Mouse (Mus musculus): Measurements from ENCODE around the gene Tlx1. TPM values are rescaled to one million over a fixed set of nuclear protein-coding genes. Genes with fewer than 3 reads are reported as not detected.

Gene Tlx1
- polyA plus RNA-seq, 1 experiment from 2014 or later = not detected

GRCm38 (mm10) chr19:45158896-45159295 lies 8.4 kb downstream of the Tlx1 start:
- ATAC-seq (ENCODE audit: low FRiP score, low TSS enrichment) (no peak), DNase-seq (ENCODE audit: low spot score) (no peak)
- Histone ChIP-seq H3K4me3 (ENCODE audit: low read depth, low read length) (no peak overlapping the region), H3K4me1 (replicated peaks; ENCODE audit: control insufficient read depth, insufficient read depth) (no peaks in the 10 kb centered on the region), H3K27ac (replicated peaks) (no peak overlapping the region), H3K27me3 (ENCODE audit: control insufficient read depth, insufficient read depth, low read length) (peaks cover 20% of the 10 kb centered on the region; the same call in 1 of the 2 replicates), H3K36me3 (ENCODE audit: control insufficient read depth, insufficient read depth, low read length) (no peaks in the 10 kb centered on the region), H3K9ac (ENCODE audit: low read length) (no peak overlapping the region), H3K9me3 (ENCODE audit: control insufficient read depth, low read length) (no peaks in the 10 kb centered on the region), H3K4me2 (replicated peaks; ENCODE audit: low read depth) (no peak overlapping the region)
- TF ChIP-seq CTCF (IDR thresholded peaks at IDR 0.05; ENCODE audit: low read depth) (no peak), EP300 (optimal IDR thresholded peaks at IDR 0.05) (no peak)
- 7% methylated on average over 20 of the region's 20 CpGs for WGBS

GRCm38 (mm10) chr19:45159491-45159890 lies 9.0 kb downstream of the Tlx1 start:
- 16% methylated on average over 5 of the region's 5 CpGs for WGBS
- no peaks in the 10 kb centered on the region for H3K4me1 ChIP-seq (replicated peaks; ENCODE audit: control insufficient read depth, insufficient read depth)
- no peaks in the 10 kb centered on the region for H3K36me3 ChIP-seq (ENCODE audit: control insufficient read depth, insufficient read depth, low read length)
- H3K4me3 ChIP-seq (ENCODE audit: low read depth, low read length) = no peak overlapping the region
- H3K27me3 ChIP-seq (ENCODE audit: control insufficient read depth, insufficient read depth, low read length) = peaks cover 22% of the 10 kb centered on the region; the same call in 1 of the 2 replicates
- no peak overlapping the region for H3K4me2 ChIP-seq (replicated peaks; ENCODE audit: low read depth)
- TF ChIP-seq CTCF (IDR thresholded peaks at IDR 0.05; ENCODE audit: low read depth) (no peak), EP300 (optimal IDR thresholded peaks at IDR 0.05) (no peak)
- H3K9me3 ChIP-seq (ENCODE audit: control insufficient read depth, low read length) = no peaks in the 10 kb centered on the region
- ATAC-seq (ENCODE audit: low FRiP score, low TSS enrichment) (no peak), DNase-seq (ENCODE audit: low spot score) (no peak)
- H3K27ac ChIP-seq (replicated peaks) = no peak overlapping the region
- H3K9ac ChIP-seq (ENCODE audit: low read length) = no peak overlapping the region

- H3K9me3 ChIP-seq (ENCODE audit: control insufficient read depth, low read length) = no peaks in the 10 kb centered on the region
- 4% methylated on average over 5 of the region's 5 CpGs for WGBS
- H3K27ac ChIP-seq (replicated peaks) = no peak overlapping the region
Observed at GRCm38 (mm10) chr19:45159991-45160390, 9.5 kb downstream of the Tlx1 start.

GRCm38 (mm10) chr19:45160523-45160922 lies 10.0 kb downstream of the Tlx1 start:
- Histone ChIP-seq H3K9me3 (ENCODE audit: control insufficient read depth, low read length) (no peaks in the 10 kb centered on the region), H3K4me3 (ENCODE audit: low read depth, low read length) (no peak overlapping the region), H3K36me3 (ENCODE audit: control insufficient read depth, insufficient read depth, low read length) (no peaks in the 10 kb centered on the region), H3K27ac (replicated peaks) (no peak overlapping the region), H3K9ac (ENCODE audit: low read length) (no peak overlapping the region), H3K4me1 (replicated peaks; ENCODE audit: control insufficient read depth, insufficient read depth) (no peaks in the 10 kb centered on the region), H3K27me3 (ENCODE audit: control insufficient read depth, insufficient read depth, low read length) (peaks cover 22% of the 10 kb centered on the region; the same call in 1 of the 2 replicates), H3K4me2 (replicated peaks; ENCODE audit: low read depth) (peak overlapping the region; percentile 32; the same call in 1 of the 2 replicates)
- WGBS = 0% methylated on average over 5 of the region's 5 CpGs
- DNase-seq (ENCODE audit: low spot score) (no peak), ATAC-seq (ENCODE audit: low FRiP score, low TSS enrichment) (no peak)
- TF ChIP-seq CTCF (IDR thresholded peaks at IDR 0.05; ENCODE audit: low read depth) = no peak

More at GRCm38 (mm10) chr19:45159991-45160390, 9.5 kb downstream of the Tlx1 start:
- no peak overlapping the region for H3K4me3 ChIP-seq (ENCODE audit: low read depth, low read length)
- DNase-seq (ENCODE audit: low spot score) (no peak), ATAC-seq (ENCODE audit: low FRiP score, low TSS enrichment) (no peak)
- no peaks in the 10 kb centered on the region for H3K4me1 ChIP-seq (replicated peaks; ENCODE audit: control insufficient read depth, insufficient read depth)
- H3K9ac ChIP-seq (ENCODE audit: low read length) = no peak overlapping the region
- peaks cover 22% of the 10 kb centered on the region; the same call in 1 of the 2 replicates for H3K27me3 ChIP-seq (ENCODE audit: control insufficient read depth, insufficient read depth, low read length)
- no peak overlapping the region for H3K4me2 ChIP-seq (replicated peaks; ENCODE audit: low read depth)
- TF ChIP-seq CTCF (IDR thresholded peaks at IDR 0.05; ENCODE audit: low read depth) (no peak), EP300 (optimal IDR thresholded peaks at IDR 0.05) (no peak)
- H3K36me3 ChIP-seq (ENCODE audit: control insufficient read depth, insufficient read depth, low read length) = no peaks in the 10 kb centered on the region

GRCm38 (mm10) chr19:45161093-45161492 lies 10.6 kb downstream of the Tlx1 start:
- ATAC-seq (ENCODE audit: low FRiP score, low TSS enrichment) = no peak
- no peaks in the 10 kb centered on the region for H3K4me1 ChIP-seq (replicated peaks; ENCODE audit: control insufficient read depth, insufficient read depth)
- 3% methylated on average over 12 of the region's 12 CpGs for WGBS
- H3K27ac ChIP-seq (replicated peaks) = no peak overlapping the region
- peak overlapping the region; percentile 32; the same call in 1 of the 2 replicates for H3K4me2 ChIP-seq (replicated peaks; ENCODE audit: low read depth)
- H3K27me3 ChIP-seq (ENCODE audit: control insufficient read depth, insufficient read depth, low read length) = peaks cover 17% of the 10 kb centered on the region; the same call in 1 of the 2 replicates
- H3K36me3 ChIP-seq (ENCODE audit: control insufficient read depth, insufficient read depth, low read length) = no peaks in the 10 kb centered on the region
- H3K9me3 ChIP-seq (ENCODE audit: control insufficient read depth, low read length) = no peaks in the 10 kb centered on the region
- no peak overlapping the region for H3K4me3 ChIP-seq (ENCODE audit: low read depth, low read length)
- peak; percentile 76 for DNase-seq (ENCODE audit: low spot score)
- no peak overlapping the region for H3K9ac ChIP-seq (ENCODE audit: low read length)
- TF ChIP-seq EP300 (optimal IDR thresholded peaks at IDR 0.05) (no peak), CTCF (IDR thresholded peaks at IDR 0.05; ENCODE audit: low read depth) (peak; percentile 86)

- Histone ChIP-seq H3K9ac (ENCODE audit: low read length) (no peak overlapping the region), H3K4me1 (replicated peaks; ENCODE audit: control insufficient read depth, insufficient read depth) (no peaks in the 10 kb centered on the region), H3K36me3 (ENCODE audit: control insufficient read depth, insufficient read depth, low read length) (no peaks in the 10 kb centered on the region), H3K27me3 (ENCODE audit: control insufficient read depth, insufficient read depth, low read length) (peaks cover 17% of the 10 kb centered on the region; the same call in 1 of the 2 replicates), H3K9me3 (ENCODE audit: control insufficient read depth, low read length) (no peaks in the 10 kb centered on the region), H3K4me2 (replicated peaks; ENCODE audit: low read depth) (no peak overlapping the region), H3K27ac (replicated peaks) (no peak overlapping the region), H3K4me3 (ENCODE audit: low read depth, low read length) (no peak overlapping the region)
- WGBS = 22% methylated on average over 7 of the region's 7 CpGs
- ATAC-seq (ENCODE audit: low FRiP score, low TSS enrichment) = peak; percentile 25; the same call in 1 of the 2 replicates
- TF ChIP-seq EP300 (optimal IDR thresholded peaks at IDR 0.05) = no peak
- no peak for TF ChIP-seq CTCF (IDR thresholded peaks at IDR 0.05; ENCODE audit: low read depth)
- DNase-seq (ENCODE audit: low spot score) = no peak
Observed at GRCm38 (mm10) chr19:45162181-45162580, 11.7 kb downstream of the Tlx1 start.
